18 mouse cellular contexts compared by ENCODE assay signal in the genomic region with DNA sequence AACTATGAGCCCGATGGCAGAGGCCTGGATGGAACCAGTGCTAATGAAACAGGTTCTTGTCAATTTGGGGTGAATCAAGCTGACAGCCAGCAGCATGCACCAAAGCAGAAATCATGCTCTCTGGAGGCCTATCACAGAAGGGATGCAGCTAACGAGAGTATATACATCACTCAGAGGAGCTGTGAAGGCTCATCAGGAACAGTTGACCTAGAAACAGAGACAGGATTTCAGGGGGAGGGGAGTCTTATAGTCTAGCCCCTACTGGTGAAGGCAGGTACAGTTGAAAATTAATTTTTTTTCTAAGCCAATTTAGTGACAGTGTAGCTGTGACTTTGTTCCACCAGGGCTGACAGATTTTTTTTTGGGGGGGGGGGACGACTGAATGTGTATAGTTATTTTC.
DNase-seq lines count a peak whose midpoint lies in the region; ATAC-seq and TF ChIP-seq lines count a peak whose summit lies in the region.
"Had no signal": no experiment of that assay in that cellular context is flagged by ENCODE, and none has a peak within 500 bp of the region (broad histone marks: within the 10 kb centered on the region; RNA-seq: fewer than 3 reads in every experiment).

No protein-coding gene starts in this region.

- H3K36me3 ChIP-seq in hindbrain, postnatal 0 days (ENCODE audit: insufficient read depth, low read length): no peaks in the 10 kb centered on the region
- H3K36me3 ChIP-seq in hindbrain, embryonic 14.5 days (replicated peaks; ENCODE audit: control insufficient read depth, insufficient read depth): no peaks in the 10 kb centered on the region
- no peaks in the 10 kb centered on the region for H3K36me3 ChIP-seq in neural tube, embryonic 14.5 days (ENCODE audit: control insufficient read depth, insufficient read depth, low read length)
- H3K36me3 ChIP-seq in neural tube, embryonic 15.5 days: no peaks in the 10 kb centered on the region
- H3K36me3 ChIP-seq: embryonic facial prominence, embryonic 15.5 days; forebrain, embryonic 15.5 days; heart, embryonic 13.5 days had no signal

- no peaks in the 10 kb centered on the region for H3K9me3 ChIP-seq in hindbrain, postnatal 0 days (ENCODE audit: low read length)
- H3K9me3 ChIP-seq in hindbrain, embryonic 14.5 days (ENCODE audit: control insufficient read depth, low read length): no peaks in the 10 kb centered on the region
- no peaks in the 10 kb centered on the region for H3K9me3 ChIP-seq in neural tube, embryonic 14.5 days (ENCODE audit: control insufficient read depth, low read length)
- H3K9me3 ChIP-seq in neural tube, embryonic 15.5 days (replicated peaks): no peaks in the 10 kb centered on the region
- H3K9me3 ChIP-seq: embryonic facial prominence, embryonic 15.5 days; forebrain, embryonic 15.5 days; heart, embryonic 13.5 days had no signal

- no peak for ATAC-seq in hindbrain, postnatal 0 days
- ATAC-seq in hindbrain, embryonic 14.5 days (ENCODE audit: low FRiP score): no peak
- ATAC-seq in neural tube, embryonic 14.5 days (ENCODE audit: low read depth): peak; percentile 21; the same call in 1 of the 2 replicates
- no peak for ATAC-seq in neural tube, embryonic 15.5 days (ENCODE audit: low FRiP score)
- ATAC-seq in erythroid progenitor cell, adult 5-6 weeks (replicated peaks; ENCODE audit: low FRiP score, poor library complexity, severe bottlenecking): no peak
- ATAC-seq: forebrain, embryonic 15.5 days; hindbrain, embryonic 16.5 days had no signal

- H3K4me2 ChIP-seq in hindbrain, postnatal 0 days (ENCODE audit: low read depth, low read length): no peak overlapping the region
- no peak overlapping the region for H3K4me2 ChIP-seq in hindbrain, embryonic 14.5 days (replicated peaks)
- H3K4me2 ChIP-seq in neural tube, embryonic 14.5 days (ENCODE audit: low read depth, low read length): no peak overlapping the region
- no peak overlapping the region for H3K4me2 ChIP-seq in neural tube, embryonic 15.5 days
- H3K4me2 ChIP-seq: embryonic facial prominence, embryonic 15.5 days; forebrain, embryonic 15.5 days; heart, embryonic 13.5 days had no signal

- H3K4me1 ChIP-seq in hindbrain, postnatal 0 days (ENCODE audit: insufficient read depth, low read length): no peaks in the 10 kb centered on the region
- no peaks in the 10 kb centered on the region for H3K4me1 ChIP-seq in hindbrain, embryonic 14.5 days (replicated peaks; ENCODE audit: control insufficient read depth, insufficient read depth, low read length)
- H3K4me1 ChIP-seq in neural tube, embryonic 14.5 days (ENCODE audit: control insufficient read depth, insufficient read depth, low read length): no peaks in the 10 kb centered on the region
- H3K4me1 ChIP-seq in neural tube, embryonic 15.5 days: no peaks in the 10 kb centered on the region
- H3K4me1 ChIP-seq: embryonic facial prominence, embryonic 15.5 days; forebrain, embryonic 15.5 days; heart, embryonic 13.5 days had no signal

- 59% methylated on average over 3 of the region's 3 CpGs for WGBS in hindbrain, postnatal 0 days
- WGBS in hindbrain, embryonic 14.5 days: 51% methylated on average over 3 of the region's 3 CpGs
- WGBS in neural tube, embryonic 14.5 days: 59% methylated on average over 3 of the region's 3 CpGs
- 44% methylated on average over 3 of the region's 3 CpGs for WGBS in neural tube, embryonic 15.5 days

- DNase-seq in hindbrain, postnatal 0 days (ENCODE audit: low spot score): no peak
- DNase-seq in hindbrain, embryonic 14.5 days (ENCODE audit: low spot score): no peak
- peak; percentile 61 for DNase-seq in retina, embryonic 14.5 days (ENCODE audit: low spot score)
- DNase-seq: adrenal gland, postnatal 14 days; cerebellum, adult 18-20 months; cerebellum, postnatal 14 days; embryo, embryonic 11 days; gastrocnemius, postnatal 36 days; heart, adult 11 months; heart, postnatal 36 days had no signal

- no peaks in the 10 kb centered on the region for H3K27me3 ChIP-seq in hindbrain, postnatal 0 days (ENCODE audit: insufficient read depth, low read length)
- H3K27me3 ChIP-seq in hindbrain, embryonic 14.5 days (ENCODE audit: control insufficient read depth, insufficient read depth, low read length): no peaks in the 10 kb centered on the region
- H3K27me3 ChIP-seq in neural tube, embryonic 14.5 days (ENCODE audit: control insufficient read depth, insufficient read depth, low read length): no peaks in the 10 kb centered on the region
- H3K27me3 ChIP-seq in neural tube, embryonic 15.5 days (replicated peaks): no peaks in the 10 kb centered on the region
- H3K27me3 ChIP-seq: embryonic facial prominence, embryonic 15.5 days; forebrain, embryonic 15.5 days; heart, embryonic 13.5 days had no signal

- no peak overlapping the region for H3K9ac ChIP-seq in hindbrain, postnatal 0 days (replicated peaks; ENCODE audit: low read length)
- H3K9ac ChIP-seq in hindbrain, embryonic 14.5 days: no peak overlapping the region
- H3K9ac ChIP-seq in neural tube, embryonic 14.5 days (replicated peaks; ENCODE audit: low read depth, low read length): no peak overlapping the region
- H3K9ac ChIP-seq in neural tube, embryonic 15.5 days (replicated peaks): no peak overlapping the region
- H3K9ac ChIP-seq: embryonic facial prominence, embryonic 15.5 days; forebrain, embryonic 15.5 days; heart, embryonic 13.5 days had no signal

- peak; percentile 27; the same call in 1 of the 2 replicates for TF ChIP-seq CTCF in hindbrain, postnatal 0 days (IDR thresholded peaks at IDR 0.05; ENCODE audit: low read depth)

- H3K4me3 ChIP-seq in hindbrain, postnatal 0 days (ENCODE audit: low read length): no peak overlapping the region
- no peak overlapping the region for H3K4me3 ChIP-seq in hindbrain, embryonic 14.5 days (replicated peaks; ENCODE audit: low read length)
- no peak overlapping the region for H3K4me3 ChIP-seq in neural tube, embryonic 14.5 days (ENCODE audit: low read depth, low read length)
- H3K4me3 ChIP-seq in neural tube, embryonic 15.5 days (replicated peaks): no peak overlapping the region
- H3K4me3 ChIP-seq: embryonic facial prominence, embryonic 15.5 days; erythroblast, embryonic 14.5 days; forebrain, embryonic 15.5 days; heart, embryonic 13.5 days had no signal

- no peak overlapping the region for H3K27ac ChIP-seq in hindbrain, postnatal 0 days
- H3K27ac ChIP-seq in hindbrain, embryonic 14.5 days: no peak overlapping the region
- H3K27ac ChIP-seq in neural tube, embryonic 14.5 days (ENCODE audit: low read depth, low read length): no peak overlapping the region
- H3K27ac ChIP-seq in neural tube, embryonic 15.5 days (replicated peaks): no peak overlapping the region
- H3K27ac ChIP-seq: embryonic facial prominence, embryonic 15.5 days; forebrain, embryonic 15.5 days; heart, embryonic 13.5 days had no signal
